Mouse (Mus musculus) hindbrain, embryonic 11.5 days (tissue): ENCODE data around the gene Mbnl2. TPM values are rescaled to one million over a fixed set of nuclear protein-coding genes. Genes with fewer than 3 reads are reported as not detected.

Experiments
- ATAC-seq: fragments of 200-750 bp; cut with Nextera tagmentation; 2 replicates; pipeline ENCODE4 v1.8.0; 2017; ENCODE audit warnings: mild to moderate bottlenecking, moderate TSS enrichment, moderate library complexity; ENCODE audit not compliant: low FRiP score
- DNase-seq: peaks from one replicate; pipeline ENCODE4 v3.0.0-alpha.2; 2015; ENCODE audit warnings: low spot score
- H3K27ac ChIP-seq: fragments of 300-500 bp; sonication (generic); 2 replicates; pipeline ENCODE4 v1.5.1; 2014; ENCODE audit warnings: mild to moderate bottlenecking, low read depth, low read length
- H3K27me3 ChIP-seq: fragments of 300-500 bp; sonication (generic); 2 replicates; pipeline ENCODE4 v1.6.1; 2014; ENCODE audit warnings: mild to moderate bottlenecking, low read length, moderate library complexity, mixed read lengths; ENCODE audit not compliant: control insufficient read depth, insufficient read depth
- H3K36me3 ChIP-seq: fragments of 300-500 bp; sonication (generic); 2 replicates; pipeline ENCODE4 v1.6.1; 2014; ENCODE audit warnings: mild to moderate bottlenecking, low read length, moderate library complexity, mixed read lengths; ENCODE audit not compliant: control insufficient read depth, insufficient read depth
- H3K4me1 ChIP-seq: fragments of 300-500 bp; sonication (generic); replicated peaks from 2 replicates; pipeline ENCODE4 v1.6.1; 2014; ENCODE audit warnings: low read length, mixed read lengths; ENCODE audit not compliant: control insufficient read depth, insufficient read depth
- H3K4me2 ChIP-seq: fragments of 300-500 bp; sonication (generic); replicated peaks from 2 replicates; pipeline ENCODE4 v1.6.1; 2014; ENCODE audit warnings: mild to moderate bottlenecking, low read depth, low read length
- H3K4me3 ChIP-seq: fragments of 300-500 bp; sonication (generic); 2 replicates; pipeline ENCODE4 v1.5.1; 2014; ENCODE audit warnings: low read depth, low read length
- H3K9ac ChIP-seq: fragments of 300-500 bp; sonication (generic); 2 replicates; pipeline ENCODE4 v1.6.1; 2014; ENCODE audit warnings: low read depth, low read length
- H3K9me3 ChIP-seq: fragments of 300-500 bp; sonication (generic); 2 replicates; pipeline ENCODE4 v1.6.1; 2016; ENCODE audit warnings: low read length; ENCODE audit not compliant: control insufficient read depth
- WGBS: fragments of 180-500 bp; shearing (Covaris S2); extraction: QIAGEN DNeasy Blood & Tissue Kit; methylation state at CpG from one replicate; pipeline ENCODE4 v1.1.7; 2014; 5-methylcytosine and 5-hydroxymethylcytosine counted together
- polyA plus RNA-seq: library from polyadenylated mRNA; unstranded; fragments of >200 nt; fragmentation: Nextera tagmentation; extraction: Ambion mirVana; gene quantifications from 2 replicates; pipeline ENCODE4 v1.2.1, GENCODE M21; 2014

The Mbnl2 gene
- polyA plus RNA-seq, 1 experiment from 2014 or later: 50.1 TPM

- no peak for ATAC-seq
- Histone ChIP-seq H3K9ac (no peak overlapping the region), H3K27ac (no peak overlapping the region), H3K4me2 (no peak overlapping the region), H3K4me1 (no peaks in the 10 kb centered on the region), H3K4me3 (no peak overlapping the region), H3K36me3 (no peaks in the 10 kb centered on the region), H3K9me3 (no peaks in the 10 kb centered on the region), H3K27me3 (no peaks in the 10 kb centered on the region)
- DNase-seq: no peak
- 81% methylated on average over 5 of the region's 5 CpGs for WGBS
Observed at GRCm38 (mm10) chr14:120368456-120368855, 93.0 kb downstream of the Mbnl2 start.

- Histone ChIP-seq H3K4me2 (no peak overlapping the region), H3K4me1 (no peaks in the 10 kb centered on the region), H3K4me3 (no peak overlapping the region), H3K27me3 (no peaks in the 10 kb centered on the region), H3K9me3 (no peaks in the 10 kb centered on the region), H3K36me3 (no peaks in the 10 kb centered on the region), H3K27ac (no peak overlapping the region), H3K9ac (no peak overlapping the region)
- DNase-seq (no peak), ATAC-seq (no peak)
- 82% methylated on average over 8 of the region's 8 CpGs for WGBS
Observed at GRCm38 (mm10) chr14:120368914-120369391, 93.5 kb downstream of the Mbnl2 start.

- no peaks in the 10 kb centered on the region for H3K9me3 ChIP-seq
- H3K9ac ChIP-seq: no peak overlapping the region
- H3K4me2 ChIP-seq: no peak overlapping the region
- H3K4me1 ChIP-seq: no peaks in the 10 kb centered on the region
- H3K36me3 ChIP-seq: no peaks in the 10 kb centered on the region
- WGBS: 75% methylated on average over 14 of the region's 14 CpGs
- DNase-seq (no peak), ATAC-seq (no peak)
- H3K27ac ChIP-seq: no peak overlapping the region
- no peaks in the 10 kb centered on the region for H3K27me3 ChIP-seq
- H3K4me3 ChIP-seq: no peak overlapping the region
Observed at GRCm38 (mm10) chr14:120370044-120370443, 94.6 kb downstream of the Mbnl2 start.

- Histone ChIP-seq H3K9me3 (no peaks in the 10 kb centered on the region), H3K4me3 (no peak overlapping the region), H3K9ac (no peak overlapping the region), H3K4me1 (no peaks in the 10 kb centered on the region), H3K27ac (no peak overlapping the region), H3K27me3 (no peaks in the 10 kb centered on the region), H3K4me2 (no peak overlapping the region), H3K36me3 (no peaks in the 10 kb centered on the region)
- DNase-seq (no peak), ATAC-seq (no peak)
- WGBS: 83% methylated on average over 11 of the region's 11 CpGs
Observed at GRCm38 (mm10) chr14:120370631-120371030, 95.2 kb downstream of the Mbnl2 start.

GRCm38 (mm10) chr14:120371174-120371573, 95.7 kb downstream of the Mbnl2 start:
- no peak overlapping the region for H3K27ac ChIP-seq
- H3K4me3 ChIP-seq: no peak overlapping the region
- no peaks in the 10 kb centered on the region for H3K4me1 ChIP-seq
- ATAC-seq (no peak), DNase-seq (no peak)
- 82% methylated on average over 5 of the region's 5 CpGs for WGBS
- H3K4me2 ChIP-seq: no peak overlapping the region
- H3K9me3 ChIP-seq: no peaks in the 10 kb centered on the region
- H3K9ac ChIP-seq: no peak overlapping the region
- H3K36me3 ChIP-seq: no peaks in the 10 kb centered on the region
- no peaks in the 10 kb centered on the region for H3K27me3 ChIP-seq

- no peaks in the 10 kb centered on the region for H3K36me3 ChIP-seq
- no peaks in the 10 kb centered on the region for H3K4me1 ChIP-seq
- H3K27ac ChIP-seq: no peak overlapping the region
- 72% methylated on average over 11 of the region's 11 CpGs for WGBS
- no peak overlapping the region for H3K4me2 ChIP-seq
- DNase-seq: no peak
- H3K27me3 ChIP-seq: no peaks in the 10 kb centered on the region
- no peaks in the 10 kb centered on the region for H3K9me3 ChIP-seq
- no peak for ATAC-seq
- no peak overlapping the region for H3K4me3 ChIP-seq
- H3K9ac ChIP-seq: no peak overlapping the region
Observed at GRCm38 (mm10) chr14:120373026-120374024, 97.9 kb downstream of the Mbnl2 start.

- Histone ChIP-seq H3K36me3 (no peaks in the 10 kb centered on the region), H3K9me3 (no peaks in the 10 kb centered on the region), H3K27ac (no peak overlapping the region), H3K27me3 (no peaks in the 10 kb centered on the region), H3K4me2 (no peak overlapping the region), H3K4me1 (no peaks in the 10 kb centered on the region), H3K9ac (no peak overlapping the region), H3K4me3 (no peak overlapping the region)
- 93% methylated on average over 14 of the region's 14 CpGs for WGBS
- ATAC-seq: no peak
- DNase-seq: no peak
Observed at GRCm38 (mm10) chr14:120374786-120375185, 99.3 kb downstream of the Mbnl2 start.

GRCm38 (mm10) chr14:120377192-120377591, 101.7 kb downstream of the Mbnl2 start:
- Histone ChIP-seq H3K4me3 (no peak overlapping the region), H3K27me3 (no peaks in the 10 kb centered on the region), H3K9ac (no peak overlapping the region), H3K36me3 (no peaks in the 10 kb centered on the region), H3K9me3 (no peaks in the 10 kb centered on the region), H3K4me1 (no peaks in the 10 kb centered on the region), H3K4me2 (no peak overlapping the region), H3K27ac (no peak overlapping the region)
- 87% methylated on average over 4 of the region's 4 CpGs for WGBS
- no peak for ATAC-seq
- no peak for DNase-seq

GRCm38 (mm10) chr14:120378002-120378401, 102.5 kb downstream of the Mbnl2 start:
- Histone ChIP-seq H3K9ac (no peak overlapping the region), H3K27ac (no peak overlapping the region), H3K4me2 (no peak overlapping the region), H3K9me3 (no peaks in the 10 kb centered on the region), H3K4me1 (no peaks in the 10 kb centered on the region), H3K27me3 (no peaks in the 10 kb centered on the region), H3K4me3 (no peak overlapping the region), H3K36me3 (no peaks in the 10 kb centered on the region)
- WGBS: 70% methylated on average over 8 of the region's 8 CpGs
- ATAC-seq: no peak
- DNase-seq: no peak
